Mouse (Mus musculus): ENCODE measurements around the gene Zfp536.

- TF ChIP-seq POLR2A (IDR thresholded peaks at IDR 0.05; ENCODE audit: insufficient read depth, low read depth, low read length) (no peak), CTCF (IDR thresholded peaks at IDR 0.05) (no peak), EP300 (IDR thresholded peaks at IDR 0.05; ENCODE audit: insufficient read depth, low read depth, low read length) (no peak)
These were observed 216.6 kb downstream of the Zfp536 start for GRCm38 (mm10) chr7:37556811-37557210.

Data from heart, adult 2 months (tissue).